Mouse (Mus musculus) lung, adult 2 months (tissue): ENCODE measurements around the gene Cela2a. TPM values are rescaled to one million over a fixed set of nuclear protein-coding genes. Genes with fewer than 3 reads are reported as not detected.

Experiments used
- DNase-seq: peaks from one replicate; pipeline ENCODE4 v3.0.0; 2022
- H3K4me1 ChIP-seq: fragments of 200-500 bp; 2 replicates; pipeline ENCODE4 v1.6.1; 2011; ENCODE audit warnings: low read length; ENCODE audit not compliant: control insufficient read depth, insufficient read depth
- H3K4me3 ChIP-seq: fragments of 200-500 bp; replicated peaks from 2 replicates; pipeline ENCODE3; 2011; ENCODE audit warnings: low read depth, mild to moderate bottlenecking, control low read depth, low read length; ENCODE audit errors: extremely low read depth
- CTCF ChIP-seq: fragments of 200-500 bp; IDR thresholded peaks from 2 replicates; pipeline ENCODE4 v1.5.1; 2011; ENCODE audit warnings: mild to moderate bottlenecking, low read length, control low read depth; ENCODE audit not compliant: insufficient read depth
- POLR2A ChIP-seq: fragments of 200-500 bp; IDR thresholded peaks from 2 replicates; pipeline ENCODE4 v1.6.1; 2011; ENCODE audit warnings: low read depth, mild to moderate bottlenecking, control low read depth, low read length, borderline replicate concordance; ENCODE audit errors: extremely low read depth
- WGBS: fragments of 180-500 bp; shearing (Covaris S2); methylation state at CpG from one replicate; pipeline ENCODE4 v1.1.7; 2018; 5-methylcytosine and 5-hydroxymethylcytosine counted together
- polyA plus RNA-seq: library from polyadenylated mRNA; depleted of rRNA; stranded (reverse); fragments of >200 nt; gene quantifications from 2 replicates; pipeline ENCODE4 v1.2.3, GENCODE M21; 2012

The Cela2a gene
- polyA plus RNA-seq, 1 experiment, result 1.5 TPM

DNA sequence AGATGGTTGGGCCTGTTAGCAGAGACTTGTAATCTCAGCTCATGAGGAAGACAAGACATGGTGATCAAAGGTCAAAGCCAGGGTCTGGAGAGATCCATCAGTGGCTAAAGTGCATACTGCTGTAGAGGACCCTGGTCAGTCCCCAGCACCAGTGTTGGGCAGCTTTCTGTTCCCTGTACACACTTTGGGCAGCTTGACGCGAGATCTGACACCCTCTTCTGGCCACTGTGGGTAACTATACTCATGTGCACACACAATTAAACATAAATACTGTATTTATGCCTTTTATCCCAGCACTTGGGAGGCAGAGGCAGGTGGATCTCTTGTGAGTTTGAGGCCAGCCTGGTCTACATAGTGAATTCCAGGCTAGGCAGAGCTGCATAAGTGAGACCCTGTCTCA is 15.0 kb downstream of the Cela2a start:
- no peak for DNase-seq
- WGBS, result 96% methylated on average over 2 of the region's 2 CpGs
- Histone ChIP-seq H3K4me3 (no peak overlapping the region), H3K4me1 (no peaks in the 10 kb centered on the region)
- TF ChIP-seq CTCF (no peak), POLR2A (no peak)

DNA sequence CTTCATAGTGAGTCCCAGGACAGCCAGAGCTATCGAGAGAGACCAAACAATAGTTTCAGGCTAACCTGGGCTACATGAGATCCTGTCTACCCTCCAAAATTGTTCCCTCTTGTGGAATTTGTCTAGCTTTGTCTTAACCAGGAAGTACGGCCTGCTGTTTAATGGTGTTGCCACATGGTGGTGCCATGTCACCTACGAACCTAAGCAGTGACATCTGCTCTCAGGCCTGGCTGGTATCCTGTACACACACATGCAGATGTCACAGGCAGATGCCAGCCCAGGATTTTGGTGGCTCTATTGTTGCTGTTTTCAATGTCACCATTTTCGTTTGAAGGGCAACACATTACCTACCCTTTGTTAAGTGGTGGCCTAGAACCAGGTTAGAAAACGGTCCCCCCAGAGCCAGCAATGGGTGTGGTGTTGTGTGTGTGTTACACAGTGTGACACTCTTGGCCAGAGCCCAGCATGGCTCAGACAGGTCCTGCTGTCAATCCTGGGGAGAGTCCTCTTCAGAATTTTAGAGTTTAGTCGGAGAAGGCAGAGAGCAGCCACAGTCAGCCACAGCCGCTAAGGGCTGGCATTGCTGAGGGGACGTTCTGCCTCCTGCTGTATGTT is 16.0 kb downstream of the Cela2a start:
- WGBS, result 77% methylated on average over 8 of the region's 8 CpGs
- H3K4me1 ChIP-seq, result no peaks in the 10 kb centered on the region
- no peak overlapping the region for H3K4me3 ChIP-seq
- peak; percentile 77 for TF ChIP-seq CTCF
- TF ChIP-seq POLR2A, result no peak
- no peak for DNase-seq

DNA sequence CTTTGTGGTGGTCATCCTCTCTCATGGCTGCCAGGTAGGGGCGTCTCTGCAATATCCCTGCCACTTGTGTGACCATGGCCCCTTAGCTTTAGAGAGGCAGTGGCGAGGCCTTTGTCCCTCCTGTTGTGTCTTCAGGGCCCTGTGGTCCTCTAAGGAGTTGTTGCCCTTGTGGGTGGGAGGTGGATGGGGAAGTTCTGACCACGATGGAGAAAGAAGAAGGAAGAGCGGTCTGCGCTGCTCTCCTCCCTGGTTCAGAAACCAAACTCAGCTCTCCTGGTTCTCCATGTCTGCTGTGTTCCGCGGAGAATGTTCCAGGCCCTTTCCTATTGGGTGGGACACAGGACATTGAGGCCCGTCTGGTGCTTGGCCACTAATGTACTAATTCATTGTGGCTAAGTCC is 20.1 kb downstream of the Cela2a start:
- TF ChIP-seq POLR2A (no peak), CTCF (no peak)
- H3K4me1 ChIP-seq, result no peaks in the 10 kb centered on the region
- 94% methylated on average over 8 of the region's 8 CpGs for WGBS
- H3K4me3 ChIP-seq, result no peak overlapping the region
- DNase-seq, result no peak

- 86% methylated on average over 4 of the region's 4 CpGs for WGBS
- Histone ChIP-seq H3K4me3 (no peak overlapping the region), H3K4me1 (no peaks in the 10 kb centered on the region)
- TF ChIP-seq CTCF (no peak), POLR2A (no peak)
- no peak for DNase-seq
Measured at GRCm38 (mm10) chr4:141804105-141804504, 21.9 kb downstream of the Cela2a start.

DNA sequence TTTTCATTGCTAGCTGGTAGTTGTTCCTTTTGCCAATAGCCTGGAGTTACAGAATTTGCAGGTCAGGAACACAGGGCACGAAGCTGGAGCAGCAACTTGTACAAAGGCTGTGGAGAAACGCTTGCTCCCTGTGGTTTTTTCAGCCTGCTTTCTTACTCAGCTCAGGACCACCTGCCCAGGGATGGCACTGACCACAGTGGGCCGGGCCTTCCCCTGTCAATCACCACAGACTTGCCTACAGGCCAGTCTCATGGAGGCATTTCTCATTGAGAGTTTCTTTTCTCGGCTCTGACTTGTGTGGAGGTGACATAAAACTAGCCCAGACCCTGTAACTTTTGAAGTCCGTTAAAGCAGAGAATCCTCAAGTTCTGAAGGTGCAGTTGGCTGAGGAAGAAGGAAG is 28.4 kb downstream of the Cela2a start:
- TF ChIP-seq CTCF, result no peak
- no peak for TF ChIP-seq POLR2A
- Histone ChIP-seq H3K4me3 (no peak overlapping the region), H3K4me1 (peaks cover 3% of the 10 kb centered on the region; the same call in 1 of the 2 replicates)
- no peak for DNase-seq
- 94% methylated on average over 5 of the region's 5 CpGs for WGBS

GRCm38 (mm10) chr4:141796954-141797353 is 29.0 kb downstream of the Cela2a start:
- TF ChIP-seq POLR2A (no peak), CTCF (no peak)
- H3K4me3 ChIP-seq, result no peak overlapping the region
- DNase-seq, result no peak
- WGBS, result 92% methylated on average over 4 of the region's 4 CpGs
- peaks cover 3% of the 10 kb centered on the region; the same call in 1 of the 2 replicates for H3K4me1 ChIP-seq

DNA sequence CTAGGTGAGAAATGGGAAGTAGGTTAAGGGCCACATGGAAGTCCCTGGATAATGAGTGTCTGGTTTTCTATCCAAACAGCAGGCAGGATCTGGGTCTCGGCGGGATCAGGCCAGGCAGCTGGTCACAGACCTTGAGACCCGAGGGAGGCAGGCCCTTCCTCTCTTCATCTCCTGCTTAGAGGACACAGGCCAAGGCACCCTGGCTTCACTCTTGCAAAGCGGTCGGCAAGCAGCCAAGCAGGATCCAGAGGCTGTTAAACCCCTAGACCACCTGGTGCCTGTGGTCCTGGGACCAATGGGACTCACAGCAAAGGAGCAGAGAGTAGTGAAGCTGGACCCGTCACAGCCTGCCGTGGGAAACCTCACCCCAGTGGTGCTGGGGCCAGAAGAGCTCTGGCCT is 29.6 kb downstream of the Cela2a start:
- Histone ChIP-seq H3K4me3 (no peak overlapping the region), H3K4me1 (peaks cover 3% of the 10 kb centered on the region; the same call in 1 of the 2 replicates)
- no peak for DNase-seq
- no peak for TF ChIP-seq CTCF
- TF ChIP-seq POLR2A, result no peak
- 76% methylated on average over 7 of the region's 7 CpGs for WGBS

- Histone ChIP-seq H3K4me1 (peaks cover 8% of the 10 kb centered on the region), H3K4me3 (peak overlapping the region; percentile 67)
- WGBS, result 3% methylated on average over 5 of the region's 5 CpGs
- DNase-seq, result no peak
- TF ChIP-seq POLR2A (no peak), CTCF (no peak)
Measured at GRCm38 (mm10) chr4:141794152-141794535, 31.8 kb downstream of the Cela2a start.

- peak within 1 kb of the TSS; percentile 67 for H3K4me3 ChIP-seq
- under 1% methylated on average over 74 of the region's 80 CpGs for WGBS
- H3K4me1 ChIP-seq, result peaks cover 8% of the 10 kb centered on the region
- DNase-seq, result peak; percentile 99
- TF ChIP-seq CTCF (no peak), POLR2A (peak; percentile 80; the same call in 1 of the 2 replicates)
Measured at GRCm38 (mm10) chr4:141793282-141794151, 32.4 kb downstream of the Cela2a start, which contains the start of gene Casp9. Gene Casp9, plus strand, starts transcription at chr4:141793612.
